Mouse (Mus musculus) heart, embryonic 14.5 days (tissue): ENCODE results near the gene Foxn3. TPM values are rescaled to one million over a fixed set of nuclear protein-coding genes. Genes with fewer than 3 reads are reported as not detected.

Experiments used
- ATAC-seq: fragments of 200-750 bp; cut with Nextera tagmentation; 2 replicates; pipeline ENCODE4 v1.8.0; 2017; ENCODE audit warnings: low read depth, moderate TSS enrichment; ENCODE audit not compliant: insufficient number of reproducible peaks, insufficient read depth, low FRiP score
- H3K27ac ChIP-seq, 2 experiments: fragments of 200-500 bp in 1 of 2; fragments of 300-500 bp in 1 of 2; sonication (generic) in 1 of 2; replicated peaks in 1 of 2; 2 replicates each; pipeline ENCODE4 v1.5.1; 2012 to 2014; ENCODE audit warnings: low read depth in 2 of 2, low read length in 2 of 2, control low read depth in 1 of 2, mild to moderate bottlenecking in 1 of 2, mixed read lengths in 1 of 2; ENCODE audit not compliant: control insufficient read depth in 1 of 2, insufficient read depth in 1 of 2
- H3K27me3 ChIP-seq: fragments of 300-500 bp; sonication (generic); 2 replicates; pipeline ENCODE4 v1.6.1; 2014; ENCODE audit warnings: mild to moderate bottlenecking, low read length, control low read depth; ENCODE audit not compliant: control insufficient read depth, insufficient read depth
- H3K36me3 ChIP-seq: fragments of 300-500 bp; sonication (generic); 2 replicates; pipeline ENCODE4 v1.6.1; 2014; ENCODE audit warnings: mild to moderate bottlenecking, control low read depth, low read length, mixed read lengths; ENCODE audit not compliant: control insufficient read depth, insufficient read depth
- H3K4me1 ChIP-seq, 2 experiments: fragments of 200-500 bp in 1 of 2; fragments of 300-500 bp in 1 of 2; sonication (generic) in 1 of 2; 2 replicates each; pipeline ENCODE4 v1.6.1; 2012 to 2014; ENCODE audit warnings: low read length in 2 of 2, control low read depth in 1 of 2, mixed read lengths in 1 of 2; ENCODE audit not compliant: control insufficient read depth in 2 of 2, insufficient read depth in 2 of 2
- H3K4me2 ChIP-seq: fragments of 300-500 bp; sonication (generic); 2 replicates; pipeline ENCODE4 v1.6.1; 2014; ENCODE audit warnings: mild to moderate bottlenecking, low read length
- H3K4me3 ChIP-seq, 2 experiments: fragments of 200-500 bp in 1 of 2; fragments of 300-500 bp in 1 of 2; sonication (generic) in 1 of 2; 2 replicates each; pipeline ENCODE4 v1.5.1; 2012 to 2014; ENCODE audit warnings: low read length in 2 of 2, mild to moderate bottlenecking in 2 of 2, control low read depth in 1 of 2, low read depth in 1 of 2, moderate library complexity in 1 of 2; ENCODE audit not compliant: control insufficient read depth in 1 of 2, insufficient read depth in 1 of 2
- H3K9ac ChIP-seq: fragments of 300-500 bp; sonication (generic); 2 replicates; pipeline ENCODE4 v1.6.1; 2014; ENCODE audit warnings: mild to moderate bottlenecking, low read length
- H3K9me3 ChIP-seq: fragments of 300-500 bp; sonication (generic); 2 replicates; pipeline ENCODE4 v1.6.1; 2016; ENCODE audit warnings: low read length, control low read depth; ENCODE audit not compliant: control insufficient read depth
- WGBS: fragments of 180-500 bp; shearing (Covaris S2); extraction: QIAGEN DNeasy Blood & Tissue Kit; methylation state at CpG from one replicate; pipeline ENCODE4 v1.1.7; 2014; 5-methylcytosine and 5-hydroxymethylcytosine counted together
- polyA plus RNA-seq: library from polyadenylated mRNA; unstranded; fragments of >200 nt; fragmentation: Nextera tagmentation; extraction: Ambion mirVana; gene quantifications from 2 replicates; pipeline ENCODE4 v1.2.1, GENCODE M21; 2014

The Foxn3 gene
- polyA plus RNA-seq, 1 experiment from 2014 or later: 81.0 TPM

GRCm38 (mm10) chr12:99573036-99573435 is 9.7 kb upstream of the Foxn3 start:
- no peak overlapping the region for H3K27ac ChIP-seq
- H3K9ac ChIP-seq: no peak overlapping the region
- no peaks in the 10 kb centered on the region for H3K9me3 ChIP-seq
- no peak overlapping the region for H3K4me3 ChIP-seq
- H3K4me2 ChIP-seq: no peak overlapping the region
- no peak for ATAC-seq
- peaks cover 9 to 12% of the 10 kb centered on the region in 2 experiments for H3K4me1 ChIP-seq
- H3K27me3 ChIP-seq: no peaks in the 10 kb centered on the region
- no peaks in the 10 kb centered on the region for H3K36me3 ChIP-seq
- 93% methylated on average over 6 of the region's 6 CpGs for WGBS

GRCm38 (mm10) chr12:99571999-99572398 is 8.6 kb upstream of the Foxn3 start:
- H3K27me3 ChIP-seq: no peaks in the 10 kb centered on the region
- no peak overlapping the region for H3K9ac ChIP-seq
- H3K27ac ChIP-seq: no peak overlapping the region
- no peak overlapping the region for H3K4me2 ChIP-seq
- ATAC-seq: no peak
- 87% methylated on average over 8 of the region's 8 CpGs for WGBS
- H3K36me3 ChIP-seq: no peaks in the 10 kb centered on the region
- H3K4me1 ChIP-seq: peaks cover 9 to 12% of the 10 kb centered on the region in 2 experiments
- no peak overlapping the region for H3K4me3 ChIP-seq
- H3K9me3 ChIP-seq: no peaks in the 10 kb centered on the region

- peak overlapping the region; percentile 4 to 16; a peak in 3 of 4 replicates for H3K4me3 ChIP-seq
- WGBS: 57% methylated on average over 25 of the region's 25 CpGs
- ATAC-seq: peak; percentile 45; the same call in 1 of the 2 replicates
Measured at GRCm38 (mm10) chr12:99570197-99570956, 7.0 kb upstream of the Foxn3 start.

GRCm38 (mm10) chr12:99565606-99566005 is 2.2 kb upstream of the Foxn3 start:
- Histone ChIP-seq H3K27me3 (no peaks in the 10 kb centered on the region), H3K27ac (no peak overlapping the region), H3K9ac (no peak overlapping the region), H3K4me3 (no peak overlapping the region), H3K4me1 (peaks cover 13 to 26% of the 10 kb centered on the region in 2 experiments), H3K36me3 (no peaks in the 10 kb centered on the region), H3K9me3 (no peaks in the 10 kb centered on the region), H3K4me2 (no peak overlapping the region)
- WGBS: 70% methylated on average over 2 of the region's 2 CpGs
- no peak for ATAC-seq

More at GRCm38 (mm10) chr12:99570197-99570956, 7.0 kb upstream of the Foxn3 start:
- H3K27ac ChIP-seq: no peak overlapping the region
- no peaks in the 10 kb centered on the region for H3K36me3 ChIP-seq
- H3K9me3 ChIP-seq: no peaks in the 10 kb centered on the region
- no peaks in the 10 kb centered on the region for H3K27me3 ChIP-seq
- peak overlapping the region; percentile 39 for H3K4me2 ChIP-seq
- peaks cover 9 to 11% of the 10 kb centered on the region in 2 experiments for H3K4me1 ChIP-seq
- H3K9ac ChIP-seq: no peak overlapping the region

- Histone ChIP-seq H3K4me3 (peak overlapping the region in 1 of 2 experiments; percentile 73; a peak in 2 of 4 replicates), H3K27me3 (no peaks in the 10 kb centered on the region), H3K27ac (no peak overlapping the region; a peak in 1 of 4 replicates), H3K9ac (no peak overlapping the region), H3K9me3 (no peaks in the 10 kb centered on the region), H3K4me1 (peaks cover 8 to 24% of the 10 kb centered on the region in 2 experiments), H3K4me2 (peak overlapping the region; percentile 72), H3K36me3 (no peaks in the 10 kb centered on the region)
- 32% methylated on average over 9 of the region's 9 CpGs for WGBS
- no peak for ATAC-seq
Measured at GRCm38 (mm10) chr12:99564301-99564910, 1.0 kb upstream of the Foxn3 start.

GRCm38 (mm10) chr12:99562867-99563189 is 554 bp downstream of the Foxn3 start:
- Histone ChIP-seq H3K4me3 (peak overlapping the region; percentile 73 to 97), H3K36me3 (no peaks in the 10 kb centered on the region), H3K9ac (peak overlapping the region; percentile 91), H3K9me3 (no peaks in the 10 kb centered on the region), H3K27ac (peak overlapping the region; percentile 25 to 78; a peak in 3 of 4 replicates), H3K27me3 (no peaks in the 10 kb centered on the region), H3K4me1 (peaks cover 15 to 38% of the 10 kb centered on the region in 2 experiments), H3K4me2 (peak overlapping the region; percentile 72)
- WGBS: under 1% methylated on average over 10 of the region's 10 CpGs
- no peak for ATAC-seq

- peak overlapping the region; percentile 78 to 83 for H3K27ac ChIP-seq
- H3K4me1 ChIP-seq: peaks cover 18 to 41% of the 10 kb centered on the region in 2 experiments
- no peaks in the 10 kb centered on the region for H3K27me3 ChIP-seq
- no peaks in the 10 kb centered on the region for H3K9me3 ChIP-seq
- H3K9ac ChIP-seq: peak overlapping the region; percentile 91
- peak overlapping the region; percentile 72 for H3K4me2 ChIP-seq
- no peak for ATAC-seq
- H3K4me3 ChIP-seq: peak overlapping the region; percentile 73 to 97
- no peaks in the 10 kb centered on the region for H3K36me3 ChIP-seq
- 1% methylated on average over 24 of the region's 24 CpGs for WGBS
Measured at GRCm38 (mm10) chr12:99562073-99562866, 1.1 kb downstream of the Foxn3 start.
